Mouse (Mus musculus) small intestine, adult 2 months (tissue): ENCODE measurements around the gene BC055324. TPM values are rescaled to one million over a fixed set of nuclear protein-coding genes. Genes with fewer than 3 reads are reported as not detected.

Experiments used
- H3K27ac ChIP-seq: fragments of 200-500 bp; 2 replicates; pipeline ENCODE4 v1.5.1; 2012; ENCODE audit warnings: low read depth, low read length, control low read depth, inconsistent platforms; ENCODE audit not compliant: insufficient read depth
- H3K27me3 ChIP-seq: fragments of 200-500 bp; 2 replicates; pipeline ENCODE4 v1.6.1; 2012; ENCODE audit warnings: mild to moderate bottlenecking, moderate library complexity, low read length, inconsistent platforms; ENCODE audit not compliant: control insufficient read depth, insufficient read depth
- H3K36me3 ChIP-seq: fragments of 200-500 bp; 2 replicates; pipeline ENCODE4 v1.6.1; 2012; ENCODE audit warnings: mild to moderate bottlenecking, low read length, control low read depth, inconsistent platforms; ENCODE audit not compliant: control insufficient read depth, insufficient read depth
- H3K4me1 ChIP-seq: fragments of 200-500 bp; 2 replicates; pipeline ENCODE4 v1.6.1; 2012; ENCODE audit warnings: low read length, inconsistent platforms, mixed read lengths; ENCODE audit not compliant: control insufficient read depth, insufficient read depth, insufficient read length
- H3K4me3 ChIP-seq: fragments of 200-500 bp; 2 replicates; pipeline ENCODE4 v1.5.1; 2012; ENCODE audit warnings: low read depth, mild to moderate bottlenecking, control low read depth, inconsistent platforms, low read length, moderate library complexity
- CTCF ChIP-seq: fragments of 200-500 bp; IDR thresholded peaks from 2 replicates; pipeline ENCODE4 v1.5.1; 2012; ENCODE audit warnings: low read depth, mild to moderate bottlenecking, control low read depth, inconsistent platforms, low read length, moderate library complexity, mixed read lengths; ENCODE audit not compliant: insufficient replicate concordance, insufficient read length; ENCODE audit errors: extremely low read depth
- POLR2A ChIP-seq: fragments of 200-500 bp; IDR thresholded peaks from 2 replicates; pipeline ENCODE4 v1.6.1; 2012; ENCODE audit warnings: low read depth, mild to moderate bottlenecking, control low read depth, inconsistent platforms, low read length, moderate library complexity
- WGBS: fragments of 180-500 bp; shearing (Covaris S2); methylation state at CpG from one replicate; pipeline ENCODE4 v1.1.7; 2018; 5-methylcytosine and 5-hydroxymethylcytosine counted together
- polyA plus RNA-seq: library from polyadenylated mRNA; depleted of rRNA; stranded (reverse); fragments of >200 nt; gene quantifications from 2 replicates; pipeline ENCODE4 v1.2.3, GENCODE M21; 2012

Gene BC055324
- polyA plus RNA-seq, 1 experiment, result 0.44 TPM

- Histone ChIP-seq H3K4me3 (peak overlapping the region; percentile 99), H3K27me3 (no peaks in the 10 kb centered on the region), H3K36me3 (0 out of 2 replicates have a peak, but pooled peaks cover 4% of the 10 kb centered on the region), H3K27ac (no peak overlapping the region), H3K4me1 (no peaks in the 10 kb centered on the region)
- 1% methylated on average over 38 of the region's 38 CpGs for WGBS
- TF ChIP-seq CTCF (no peak), POLR2A (no peak)
Measured at GRCm38 (mm10) chr1:163994173-163994720, 349 bp downstream of the BC055324 start.

GRCm38 (mm10) chr1:163992371-163992770 lies 2.2 kb downstream of the BC055324 start:
- Histone ChIP-seq H3K27ac (no peak overlapping the region), H3K4me3 (no peak overlapping the region), H3K27me3 (no peaks in the 10 kb centered on the region), H3K36me3 (0 out of 2 replicates have a peak, but pooled peaks cover 4% of the 10 kb centered on the region), H3K4me1 (no peaks in the 10 kb centered on the region)
- TF ChIP-seq CTCF (no peak), POLR2A (no peak)
- 79% methylated on average over 4 of the region's 4 CpGs for WGBS

- Histone ChIP-seq H3K27ac (no peak overlapping the region), H3K27me3 (no peaks in the 10 kb centered on the region), H3K4me3 (no peak overlapping the region), H3K4me1 (no peaks in the 10 kb centered on the region), H3K36me3 (0 out of 2 replicates have a peak, but pooled peaks cover under 1% of the 10 kb centered on the region)
- WGBS, result 90% methylated on average over 1 of the region's 1 CpGs
- TF ChIP-seq CTCF, result no peak
- TF ChIP-seq POLR2A, result no peak
Measured at GRCm38 (mm10) chr1:163976515-163976914, 18.1 kb downstream of the BC055324 start.

GRCm38 (mm10) chr1:163975088-163975487 lies 19.5 kb downstream of the BC055324 start:
- no peaks in the 10 kb centered on the region for H3K27me3 ChIP-seq
- H3K4me3 ChIP-seq, result no peak overlapping the region
- H3K4me1 ChIP-seq, result no peaks in the 10 kb centered on the region
- TF ChIP-seq POLR2A, result no peak
- no peak for TF ChIP-seq CTCF
- 0 out of 2 replicates have a peak, but pooled peaks cover 2% of the 10 kb centered on the region for H3K36me3 ChIP-seq
- no peak overlapping the region for H3K27ac ChIP-seq
- 91% methylated on average over 2 of the region's 2 CpGs for WGBS

GRCm38 (mm10) chr1:163974471-163974870 lies 20.1 kb downstream of the BC055324 start:
- TF ChIP-seq POLR2A (no peak), CTCF (no peak)
- WGBS, result 87% methylated on average over 1 of the region's 1 CpGs
- Histone ChIP-seq H3K27me3 (no peaks in the 10 kb centered on the region), H3K4me3 (no peak overlapping the region), H3K27ac (no peak overlapping the region), H3K4me1 (no peaks in the 10 kb centered on the region), H3K36me3 (0 out of 2 replicates have a peak, but pooled peaks cover 2% of the 10 kb centered on the region)

GRCm38 (mm10) chr1:163964008-163964689 lies 30.4 kb downstream of the BC055324 start:
- Histone ChIP-seq H3K27ac (no peak overlapping the region), H3K4me1 (no peaks in the 10 kb centered on the region), H3K4me3 (no peak overlapping the region), H3K36me3 (peaks cover 2% of the 10 kb centered on the region; the same call in 1 of the 2 replicates), H3K27me3 (no peaks in the 10 kb centered on the region)
- 80% methylated on average over 10 of the region's 10 CpGs for WGBS
- TF ChIP-seq CTCF (no peak), POLR2A (no peak)

GRCm38 (mm10) chr1:163958036-163958435 lies 36.6 kb downstream of the BC055324 start:
- 80% methylated on average over 3 of the region's 3 CpGs for WGBS

More at GRCm38 (mm10) chr1:163958036-163958435, 36.6 kb downstream of the BC055324 start:
- no peaks in the 10 kb centered on the region for H3K4me1 ChIP-seq
- no peak overlapping the region for H3K27ac ChIP-seq
- H3K36me3 ChIP-seq, result peaks cover 21% of the 10 kb centered on the region
- no peak overlapping the region for H3K4me3 ChIP-seq
- no peaks in the 10 kb centered on the region for H3K27me3 ChIP-seq
- TF ChIP-seq CTCF, result no peak
- no peak for TF ChIP-seq POLR2A
